Mouse (Mus musculus) heart, embryonic 15.5 days (tissue): ENCODE data around the gene Macf1. TPM values are rescaled to one million over a fixed set of nuclear protein-coding genes. Genes with fewer than 3 reads are reported as not detected.

Experiments
- ATAC-seq: fragments of 200-750 bp; cut with Nextera tagmentation; replicated peaks from 2 replicates; pipeline ENCODE4 v1.8.0; 2017; ENCODE audit warnings: low read depth, moderate TSS enrichment; ENCODE audit not compliant: insufficient number of reproducible peaks, insufficient read depth, low FRiP score
- H3K27ac ChIP-seq: fragments of 300-500 bp; sonication (generic); 2 replicates; pipeline ENCODE4 v1.5.1; 2015; ENCODE audit warnings: mild to moderate bottlenecking, inconsistent platforms
- H3K27me3 ChIP-seq: fragments of 300-500 bp; sonication (generic); 2 replicates; pipeline ENCODE4 v1.6.1; 2015; ENCODE audit warnings: inconsistent platforms
- H3K36me3 ChIP-seq: fragments of 300-500 bp; sonication (generic); 2 replicates; pipeline ENCODE4 v1.6.1; 2015; ENCODE audit warnings: mild to moderate bottlenecking, inconsistent platforms
- H3K4me1 ChIP-seq: fragments of 300-500 bp; sonication (generic); replicated peaks from 2 replicates; pipeline ENCODE4 v1.6.1; 2015; ENCODE audit warnings: inconsistent platforms
- H3K4me2 ChIP-seq: fragments of 300-500 bp; sonication (generic); 2 replicates; pipeline ENCODE4 v1.6.1; 2015; ENCODE audit warnings: inconsistent platforms, mild to moderate bottlenecking, moderate library complexity
- H3K4me3 ChIP-seq: fragments of 300-500 bp; sonication (generic); 2 replicates; pipeline ENCODE4 v1.5.1; 2015; ENCODE audit warnings: mild to moderate bottlenecking, inconsistent platforms
- H3K9ac ChIP-seq: fragments of 300-500 bp; sonication (generic); 2 replicates; pipeline ENCODE4 v1.6.1; 2015; ENCODE audit warnings: mild to moderate bottlenecking, inconsistent platforms
- H3K9me3 ChIP-seq: fragments of 300-500 bp; sonication (generic); replicated peaks from 2 replicates; pipeline ENCODE4 v1.6.1; 2016; ENCODE audit warnings: inconsistent platforms
- WGBS: fragments of 180-500 bp; shearing (Covaris S2); methylation state at CpG from one replicate; pipeline ENCODE4 v1.1.7; 2015; ENCODE audit warnings: mixed read lengths; 5-methylcytosine and 5-hydroxymethylcytosine counted together
- polyA plus RNA-seq: library from polyadenylated mRNA; unstranded; fragments of >200 nt; fragmentation: Nextera tagmentation; extraction: Ambion mirVana; gene quantifications from 2 replicates; pipeline ENCODE4 v1.2.1, GENCODE M21; 2015

Gene Macf1
- polyA plus RNA-seq, 1 experiment from 2014 or later: 51.0 TPM

GRCm38 (mm10) chr4:123564051-123564791 lies 119.9 kb downstream of the Macf1 start:
- no peaks in the 10 kb centered on the region for H3K9me3 ChIP-seq
- peak overlapping the region; percentile 59 for H3K4me2 ChIP-seq
- H3K4me1 ChIP-seq: peaks cover 56% of the 10 kb centered on the region
- peak; percentile 77 for ATAC-seq
- peak overlapping the region; percentile 49 for H3K9ac ChIP-seq
- WGBS: 38% methylated on average over 6 of the region's 6 CpGs
- H3K27me3 ChIP-seq: no peaks in the 10 kb centered on the region
- peak overlapping the region; percentile 36 for H3K4me3 ChIP-seq
- H3K36me3 ChIP-seq: no peaks in the 10 kb centered on the region
- peak overlapping the region; percentile 95 for H3K27ac ChIP-seq

- no peaks in the 10 kb centered on the region for H3K27me3 ChIP-seq
- H3K9me3 ChIP-seq: no peaks in the 10 kb centered on the region
- 31% methylated on average over 3 of the region's 3 CpGs for WGBS
- peak overlapping the region; percentile 36; the same call in 1 of the 2 replicates for H3K4me3 ChIP-seq
- no peak overlapping the region for H3K9ac ChIP-seq
- ATAC-seq: no peak
- no peaks in the 10 kb centered on the region for H3K36me3 ChIP-seq
- peaks cover 53% of the 10 kb centered on the region for H3K4me1 ChIP-seq
- peak overlapping the region; percentile 59 for H3K4me2 ChIP-seq
- H3K27ac ChIP-seq: peak overlapping the region; percentile 95
Observed at GRCm38 (mm10) chr4:123562177-123562815, 121.9 kb downstream of the Macf1 start.

- Histone ChIP-seq H3K4me3 (no peak overlapping the region), H3K4me2 (no peak overlapping the region), H3K27ac (0 out of 2 replicates have a peak overlapping the region, but pooled peaks have one; percentile 9), H3K9ac (no peak overlapping the region), H3K36me3 (no peaks in the 10 kb centered on the region), H3K27me3 (no peaks in the 10 kb centered on the region), H3K4me1 (peaks cover 47% of the 10 kb centered on the region), H3K9me3 (no peaks in the 10 kb centered on the region)
- ATAC-seq: no peak
- 81% methylated on average over 4 of the region's 4 CpGs for WGBS
Observed at GRCm38 (mm10) chr4:123560896-123561295, 123.3 kb downstream of the Macf1 start.

DNA sequence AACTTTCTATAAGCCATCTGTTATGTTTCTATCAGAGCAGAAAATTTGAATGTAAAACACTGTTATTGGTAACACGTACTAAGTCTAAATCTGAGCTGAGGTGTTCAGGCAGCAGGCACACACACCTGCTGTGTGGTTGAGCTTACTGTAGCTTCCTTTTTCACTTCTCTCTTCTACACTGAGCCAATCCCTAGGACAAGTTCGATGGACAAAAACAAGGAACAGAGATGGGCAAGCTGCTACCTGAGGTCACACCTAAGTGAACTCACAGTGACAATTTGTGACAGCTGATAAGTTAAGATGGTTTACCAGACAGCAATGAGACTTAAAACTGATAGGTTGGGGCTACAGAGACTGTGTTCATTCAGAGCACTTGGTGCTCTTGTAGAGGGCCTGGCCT lies 125.7 kb downstream of the Macf1 start:
- Histone ChIP-seq H3K9ac (no peak overlapping the region), H3K4me3 (no peak overlapping the region), H3K4me1 (peaks cover 42% of the 10 kb centered on the region), H3K9me3 (no peaks in the 10 kb centered on the region), H3K27ac (no peak overlapping the region), H3K4me2 (no peak overlapping the region), H3K27me3 (no peaks in the 10 kb centered on the region), H3K36me3 (no peaks in the 10 kb centered on the region)
- no peak for ATAC-seq
- 85% methylated on average over 2 of the region's 2 CpGs for WGBS

DNA sequence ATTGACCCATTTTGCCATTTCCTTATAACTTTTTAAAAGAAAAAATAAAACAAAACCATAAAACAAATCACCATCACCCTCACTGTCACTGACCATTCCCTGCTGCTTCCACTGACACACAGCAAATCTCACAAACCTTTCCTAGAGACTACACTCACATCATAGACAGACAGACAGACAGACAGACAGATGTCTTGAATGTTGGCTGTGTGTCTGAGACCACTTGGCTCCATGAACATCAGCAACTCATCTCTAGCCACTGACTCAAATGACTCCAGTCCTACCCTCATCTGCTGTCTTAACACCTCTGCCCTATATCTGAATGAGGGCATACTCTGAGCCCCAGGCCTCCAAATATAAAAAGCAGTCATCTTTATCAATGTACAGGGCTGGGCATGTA lies 128.9 kb downstream of the Macf1 start:
- H3K4me2 ChIP-seq: no peak overlapping the region
- H3K9me3 ChIP-seq: no peaks in the 10 kb centered on the region
- H3K4me1 ChIP-seq: peaks cover 39% of the 10 kb centered on the region
- H3K36me3 ChIP-seq: no peaks in the 10 kb centered on the region
- H3K9ac ChIP-seq: no peak overlapping the region
- no peaks in the 10 kb centered on the region for H3K27me3 ChIP-seq
- peak overlapping the region; percentile 1; the same call in 1 of the 2 replicates for H3K27ac ChIP-seq
- no peak for ATAC-seq
- H3K4me3 ChIP-seq: no peak overlapping the region

DNA sequence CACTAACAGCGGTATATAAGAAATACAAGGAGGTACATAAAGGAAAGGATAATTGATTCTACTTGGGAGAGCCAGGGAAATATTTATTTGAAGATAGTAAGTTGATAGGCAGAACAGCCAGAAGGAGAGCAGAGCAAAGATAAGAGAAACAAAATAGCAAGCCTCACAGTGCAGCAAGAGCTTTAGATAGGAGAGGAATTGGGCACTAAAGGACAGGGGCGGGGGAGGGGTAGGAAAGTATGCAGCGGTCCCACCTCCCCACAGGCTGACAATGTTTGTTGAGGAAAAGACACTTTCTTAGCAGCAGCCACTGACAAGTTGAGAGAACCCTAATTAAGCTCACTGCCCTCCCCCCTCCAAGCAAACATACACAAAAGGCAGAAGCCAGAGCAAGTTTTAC lies 131.5 kb downstream of the Macf1 start:
- no peaks in the 10 kb centered on the region for H3K36me3 ChIP-seq
- H3K9ac ChIP-seq: no peak overlapping the region
- peak; percentile 53; the same call in 1 of the 2 replicates for ATAC-seq
- H3K4me3 ChIP-seq: no peak overlapping the region
- H3K4me2 ChIP-seq: peak overlapping the region; percentile 45
- no peaks in the 10 kb centered on the region for H3K9me3 ChIP-seq
- H3K27ac ChIP-seq: peak overlapping the region; percentile 83
- 24% methylated on average over 3 of the region's 3 CpGs for WGBS
- no peaks in the 10 kb centered on the region for H3K27me3 ChIP-seq
- H3K4me1 ChIP-seq: peaks cover 44% of the 10 kb centered on the region

DNA sequence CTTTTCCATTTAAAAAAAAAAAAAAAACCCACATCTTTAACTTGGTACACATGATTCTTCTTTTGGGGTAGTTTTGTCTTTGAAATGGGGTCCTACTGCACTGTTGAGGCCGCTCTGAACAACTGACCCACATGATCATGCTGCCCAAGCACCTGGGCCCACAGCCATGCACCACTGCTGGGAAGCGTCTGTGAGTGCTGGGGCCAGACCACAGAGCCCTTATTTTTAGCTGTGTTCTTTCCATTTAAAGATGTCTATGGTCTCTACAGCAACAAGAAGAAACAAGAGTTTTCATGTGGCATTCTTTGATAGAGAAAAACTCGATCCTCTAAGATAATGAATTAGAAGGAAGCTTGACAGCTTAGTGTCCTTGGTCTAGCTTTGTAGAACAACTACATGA lies 135.8 kb downstream of the Macf1 start:
- H3K9ac ChIP-seq: no peak overlapping the region
- no peak for ATAC-seq
- H3K36me3 ChIP-seq: peaks cover 7% of the 10 kb centered on the region; the same call in 1 of the 2 replicates
- H3K4me3 ChIP-seq: no peak overlapping the region
- WGBS: 60% methylated on average over 3 of the region's 3 CpGs
- H3K27me3 ChIP-seq: no peaks in the 10 kb centered on the region
- H3K9me3 ChIP-seq: no peaks in the 10 kb centered on the region
- no peak overlapping the region for H3K4me2 ChIP-seq
- H3K4me1 ChIP-seq: peaks cover 23% of the 10 kb centered on the region
- peak overlapping the region; percentile 3; the same call in 1 of the 2 replicates for H3K27ac ChIP-seq

- Histone ChIP-seq H3K36me3 (peaks cover 22% of the 10 kb centered on the region; the same call in 1 of the 2 replicates), H3K4me2 (no peak overlapping the region), H3K27ac (no peak overlapping the region), H3K9me3 (no peaks in the 10 kb centered on the region), H3K4me3 (no peak overlapping the region), H3K27me3 (no peaks in the 10 kb centered on the region), H3K9ac (no peak overlapping the region), H3K4me1 (peaks cover 12% of the 10 kb centered on the region)
- no peak for ATAC-seq
Observed at GRCm38 (mm10) chr4:123543691-123544090, 140.5 kb downstream of the Macf1 start.

DNA sequence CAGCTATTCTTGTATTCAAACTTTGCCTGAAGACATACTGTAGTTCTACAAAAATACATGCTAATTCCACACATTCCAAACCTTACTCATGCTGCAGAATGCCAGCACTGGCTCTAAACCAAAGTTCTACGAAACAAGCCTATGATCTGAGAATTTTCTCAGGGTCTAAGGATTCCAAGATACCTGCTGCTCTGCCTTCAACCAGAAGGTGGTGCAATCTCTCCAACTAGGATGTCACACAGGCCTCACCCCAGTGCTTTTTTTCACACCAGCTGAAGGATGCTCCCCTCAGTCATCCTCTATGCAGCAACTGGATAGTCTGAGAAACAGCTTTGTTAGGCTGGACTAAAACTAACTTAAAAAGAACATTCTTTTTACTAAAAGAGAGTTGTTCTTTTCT lies 148.9 kb downstream of the Macf1 start:
- WGBS: 28% methylated on average over 1 of the region's 1 CpGs
- no peak overlapping the region for H3K9ac ChIP-seq
- no peak overlapping the region for H3K4me3 ChIP-seq
- no peak overlapping the region for H3K27ac ChIP-seq
- peaks cover 30% of the 10 kb centered on the region; the same call in 1 of the 2 replicates for H3K36me3 ChIP-seq
- no peaks in the 10 kb centered on the region; the same call in 1 of the 2 replicates for H3K4me1 ChIP-seq
- H3K27me3 ChIP-seq: no peaks in the 10 kb centered on the region
- ATAC-seq: peak; percentile 86
- no peak overlapping the region for H3K4me2 ChIP-seq
- no peaks in the 10 kb centered on the region for H3K9me3 ChIP-seq

GRCm38 (mm10) chr4:123532001-123532400 lies 152.2 kb downstream of the Macf1 start:
- no peak for ATAC-seq

GRCm38 (mm10) chr4:123530976-123531375 lies 153.2 kb downstream of the Macf1 start:
- no peak for ATAC-seq

More at GRCm38 (mm10) chr4:123532001-123532400, 152.2 kb downstream of the Macf1 start:
- Histone ChIP-seq H3K4me3 (no peak overlapping the region), H3K27ac (no peak overlapping the region), H3K9ac (no peak overlapping the region), H3K4me1 (peaks cover 20% of the 10 kb centered on the region), H3K27me3 (no peaks in the 10 kb centered on the region), H3K36me3 (peaks cover 2% of the 10 kb centered on the region; the same call in 1 of the 2 replicates), H3K4me2 (no peak overlapping the region), H3K9me3 (no peaks in the 10 kb centered on the region)
- 33% methylated on average over 3 of the region's 3 CpGs for WGBS

More at GRCm38 (mm10) chr4:123530976-123531375, 153.2 kb downstream of the Macf1 start:
- no peak overlapping the region for H3K27ac ChIP-seq
- peaks cover 27% of the 10 kb centered on the region for H3K4me1 ChIP-seq
- no peaks in the 10 kb centered on the region for H3K36me3 ChIP-seq
- H3K4me2 ChIP-seq: no peak overlapping the region
- no peaks in the 10 kb centered on the region for H3K27me3 ChIP-seq
- H3K9me3 ChIP-seq: no peaks in the 10 kb centered on the region
- no peak overlapping the region for H3K4me3 ChIP-seq
- WGBS: 88% methylated on average over 6 of the region's 6 CpGs
- H3K9ac ChIP-seq: no peak overlapping the region
